In genomic region chr3:119168661-119169060, GRCm38 (mm10) we compare ENCODE assay signal across 29 mouse cellular contexts.
DNase-seq lines count a peak whose midpoint lies in the region; ATAC-seq lines count a peak whose summit lies in the region.
"Had no signal": no experiment of that assay in that cellular context is flagged by ENCODE, and none has a peak within 500 bp of the region (broad histone marks: within the 10 kb centered on the region; RNA-seq: fewer than 3 reads in every experiment).

No protein-coding gene starts in this region.

- DNase-seq in limb, embryonic 11.5 days (ENCODE audit: low spot score), result no peak
- DNase-seq in limb, embryonic 10.5 days (ENCODE audit: low spot score), result no peak
- peak; percentile 7 for DNase-seq in embryo, embryonic 11.5 days (ENCODE audit: low read depth, low spot score)
- DNase-seq in spleen, postnatal 14 days (ENCODE audit: low spot score in 2 of 2), result no peak
- no peak for DNase-seq in retina, postnatal 1 day
- DNase-seq: adrenal gland, adult 2 months; adrenal gland, postnatal 36 days; B cell, adult 2 months; cerebellum, adult 18-20 months; cerebellum, postnatal 25 days; gastrocnemius, postnatal 14 days; heart, adult 18-20 months; kidney, adult 8-10 months; layer of hippocampus, postnatal 36 days; left cerebral cortex, postnatal 4 days; lung, embryonic 14.5 days; lung, postnatal 14 days; right cerebral cortex, postnatal 4 days had no signal

- no peak overlapping the region for H3K4me3 ChIP-seq in limb, embryonic 11.5 days (ENCODE audit: low read depth, low read length)
- no peak overlapping the region for H3K4me3 ChIP-seq in limb, embryonic 10.5 days
- H3K4me3 ChIP-seq in intestine, embryonic 16.5 days (ENCODE audit: low read length), result no peak overlapping the region
- H3K4me3 ChIP-seq: embryonic facial prominence, embryonic 12.5 days; heart, embryonic 12.5 days; liver, embryonic 15.5 days; midbrain, embryonic 10.5 days; myocyte; neural tube, embryonic 12.5 days had no signal

- no peaks in the 10 kb centered on the region for H3K27me3 ChIP-seq in limb, embryonic 11.5 days (ENCODE audit: control insufficient read depth, insufficient read depth, low read length)
- no peaks in the 10 kb centered on the region for H3K27me3 ChIP-seq in limb, embryonic 10.5 days (ENCODE audit: low read depth, poor library complexity, severe bottlenecking)
- H3K27me3 ChIP-seq in intestine, embryonic 16.5 days (replicated peaks; ENCODE audit: control insufficient read depth, insufficient read depth, low read length), result no peaks in the 10 kb centered on the region
- H3K27me3 ChIP-seq: embryonic facial prominence, embryonic 12.5 days; heart, embryonic 12.5 days; liver, embryonic 15.5 days; neural tube, embryonic 12.5 days had no signal

- no peaks in the 10 kb centered on the region for H3K36me3 ChIP-seq in limb, embryonic 11.5 days (ENCODE audit: control insufficient read depth, insufficient read depth, low read length)
- H3K36me3 ChIP-seq in limb, embryonic 10.5 days, result no peaks in the 10 kb centered on the region
- H3K36me3 ChIP-seq in intestine, embryonic 16.5 days (ENCODE audit: control insufficient read depth, insufficient read depth, low read length), result no peaks in the 10 kb centered on the region
- H3K36me3 ChIP-seq: embryonic facial prominence, embryonic 12.5 days; heart, embryonic 12.5 days; liver, embryonic 15.5 days; midbrain, embryonic 10.5 days; neural tube, embryonic 12.5 days had no signal

- ATAC-seq in limb, embryonic 11.5 days (ENCODE audit: insufficient number of reproducible peaks, low FRiP score, low TSS enrichment, low read depth), result peak; percentile 68; the same call in 1 of the 2 replicates
- ATAC-seq in intestine, embryonic 16.5 days, result peak; percentile 42; the same call in 1 of the 2 replicates
- ATAC-seq: activated CD4-positive, CD25-positive, alpha-beta regulatory T cell, adult 4 months; inflammation-experienced regulatory T-cells, adult 6 months had no signal

- H3K9ac ChIP-seq in limb, embryonic 11.5 days (ENCODE audit: low read length), result no peak overlapping the region
- H3K9ac ChIP-seq in intestine, embryonic 16.5 days (ENCODE audit: low read depth, low read length), result no peak overlapping the region
- H3K9ac ChIP-seq: embryonic facial prominence, embryonic 12.5 days; heart, embryonic 12.5 days; hindbrain, embryonic 14.5 days; liver, embryonic 15.5 days; lung, embryonic 14.5 days; neural tube, embryonic 12.5 days had no signal

- H3K27ac ChIP-seq in limb, embryonic 11.5 days (replicated peaks; ENCODE audit: low read depth, low read length), result no peak overlapping the region
- H3K27ac ChIP-seq in limb, embryonic 10.5 days, result no peak overlapping the region
- no peak overlapping the region for H3K27ac ChIP-seq in intestine, embryonic 16.5 days (ENCODE audit: low read length)
- H3K27ac ChIP-seq: embryonic facial prominence, embryonic 12.5 days; hindbrain, embryonic 14.5 days; kidney, postnatal 0 days; liver, embryonic 15.5 days; midbrain, embryonic 10.5 days; neural tube, embryonic 12.5 days had no signal

- no peak overlapping the region for H3K4me2 ChIP-seq in limb, embryonic 11.5 days (ENCODE audit: low read depth, severe bottlenecking)
- H3K4me2 ChIP-seq in intestine, embryonic 16.5 days (ENCODE audit: low read depth, low read length), result no peak overlapping the region
- H3K4me2 ChIP-seq: embryonic facial prominence, embryonic 12.5 days; heart, embryonic 12.5 days; hindbrain, embryonic 14.5 days; liver, embryonic 15.5 days; lung, embryonic 14.5 days; neural tube, embryonic 12.5 days had no signal

- no peaks in the 10 kb centered on the region for H3K4me1 ChIP-seq in limb, embryonic 11.5 days (ENCODE audit: control insufficient read depth, insufficient read depth, low read length)
- H3K4me1 ChIP-seq in limb, embryonic 10.5 days, result peaks cover 11% of the 10 kb centered on the region
- H3K4me1 ChIP-seq in intestine, embryonic 16.5 days (ENCODE audit: control insufficient read depth, insufficient read depth, low read length), result 0 out of 2 replicates have a peak, but pooled peaks cover 2% of the 10 kb centered on the region
- H3K4me1 ChIP-seq: embryonic facial prominence, embryonic 12.5 days; heart, embryonic 12.5 days; liver, embryonic 15.5 days; neural tube, embryonic 12.5 days had no signal

- no peaks in the 10 kb centered on the region for H3K9me3 ChIP-seq in limb, embryonic 11.5 days (ENCODE audit: control insufficient read depth, low read length)
- H3K9me3 ChIP-seq in limb, embryonic 10.5 days (replicated peaks), result no peaks in the 10 kb centered on the region
- no peaks in the 10 kb centered on the region for H3K9me3 ChIP-seq in intestine, embryonic 16.5 days (ENCODE audit: control insufficient read depth, low read length)
- H3K9me3 ChIP-seq: embryonic facial prominence, embryonic 12.5 days; heart, embryonic 12.5 days; liver, embryonic 15.5 days; midbrain, embryonic 10.5 days; neural tube, embryonic 12.5 days had no signal

- 10% methylated on average over 1 of the region's 1 CpGs for WGBS in limb, embryonic 11.5 days
- WGBS in limb, embryonic 10.5 days, result 7% methylated on average over 1 of the region's 1 CpGs
- WGBS in intestine, embryonic 16.5 days, result 6% methylated on average over 1 of the region's 1 CpGs
